Mouse (Mus musculus) G1E (cell line): ENCODE measurements around the gene Txnrd2. TPM values are rescaled to one million over a fixed set of nuclear protein-coding genes. Genes with fewer than 3 reads are reported as not detected.
A peak's percentile ranks its signal among the peaks of the same experiment; 100 is the strongest.

Experiments
- ATAC-seq: 2 replicates; pipeline ENCODE4 v1.8.0; 2016; ENCODE audit warnings: mild to moderate bottlenecking; ENCODE audit not compliant: insufficient number of reproducible peaks, poor library complexity, low FRiP score, severe bottlenecking; ENCODE audit errors: extremely low read depth
- DNase-seq: peaks from one replicate; pipeline ENCODE4 v3.0.0; 2012; ENCODE audit warnings: low spot score
- H3K27me3 ChIP-seq: 2 replicates; pipeline ENCODE4 v1.6.1; 2012; ENCODE audit warnings: mild to moderate bottlenecking, low read length, inconsistent platforms; ENCODE audit not compliant: insufficient read depth
- H3K36me3 ChIP-seq: replicated peaks from 2 replicates; pipeline ENCODE3; 2012; ENCODE audit warnings: mild to moderate bottlenecking, inconsistent platforms
- H3K4me1 ChIP-seq: 2 replicates; pipeline ENCODE4 v1.6.1; 2012; ENCODE audit warnings: low read depth, low read length, inconsistent platforms, mixed read lengths; ENCODE audit not compliant: insufficient read depth
- H3K4me3 ChIP-seq: 2 replicates; pipeline ENCODE4 v1.5.1; 2012; ENCODE audit warnings: low read depth, mild to moderate bottlenecking, inconsistent platforms, low read length, moderate library complexity, mixed read lengths
- H3K9me3 ChIP-seq: replicated peaks from 2 replicates; pipeline ENCODE4 v1.6.1; 2012; ENCODE audit warnings: inconsistent platforms
- CTCF ChIP-seq: IDR thresholded peaks from 2 replicates; pipeline ENCODE4 v1.5.1; 2012; ENCODE audit warnings: low read depth, low read length, inconsistent platforms, mixed read lengths
- GATA1 ChIP-seq: IDR thresholded peaks from 2 replicates; pipeline ENCODE4 v1.6.1; 2012; ENCODE audit warnings: borderline replicate concordance, low read length, inconsistent platforms, mixed read lengths
- GATA2 ChIP-seq: IDR thresholded peaks from 2 replicates; pipeline ENCODE4 v1.6.1; 2012; ENCODE audit warnings: low read depth, low read length, inconsistent platforms, borderline replicate concordance
- POLR2AphosphoS5 ChIP-seq: IDR thresholded peaks from 2 replicates; pipeline ENCODE4 v1.6.1; 2012; ENCODE audit warnings: low read depth, low read length, inconsistent platforms; ENCODE audit not compliant: insufficient replicate concordance
- TAL1 ChIP-seq: conservative IDR thresholded peaks from 2 replicates; pipeline ENCODE4 v1.6.1; 2012; ENCODE audit warnings: low read depth, low read length, inconsistent platforms, mixed read lengths
- polyA plus RNA-seq: library from polyadenylated mRNA; stranded (reverse); fragments of >175 nt; gene quantifications from 2 replicates; pipeline ENCODE4 v1.2.3, GENCODE M21; 2012
- total RNA-seq, 2 experiments: library from RNA; stranded (forward) in 1 of 2; stranded (reverse) in 1 of 2; fragments of 200-1000 nt in 1 of 2; fragments of >200 nt in 1 of 2; fragmentation: Nextera tagmentation in 1 of 2; gene quantifications; 2 replicates each; pipeline ENCODE4 v1.2.3; 2014 to 2017

Txnrd2 gene
- total and polyA plus RNA-seq, 3 experiments, result 18.3 to 50.3 (median 18.5) TPM

GRCm38 (mm10) chr16:18443385-18443841 is 17.2 kb downstream of the Txnrd2 start:
- H3K4me3 ChIP-seq, result no peak overlapping the region
- peaks cover 88% of the 10 kb centered on the region for H3K36me3 ChIP-seq
- no peaks in the 10 kb centered on the region for H3K9me3 ChIP-seq
- 0 out of 2 replicates have a peak, but pooled peaks cover 2% of the 10 kb centered on the region for H3K4me1 ChIP-seq
- H3K27me3 ChIP-seq, result no peaks in the 10 kb centered on the region
- no peak for TF ChIP-seq GATA1
- TF ChIP-seq TAL1, result no peak
- no peak for TF ChIP-seq GATA2
- TF ChIP-seq CTCF, result peak; percentile 100
- DNase-seq (peak; percentile 62), ATAC-seq (no peak; the same call in 1 of the 2 replicates)

- no peak for TF ChIP-seq TAL1
- TF ChIP-seq GATA2, result no peak
- TF ChIP-seq POLR2AphosphoS5, result no peak
- no peak for TF ChIP-seq GATA1
- TF ChIP-seq CTCF, result no peak
- Histone ChIP-seq H3K9me3 (no peaks in the 10 kb centered on the region), H3K4me1 (peaks cover 11% of the 10 kb centered on the region), H3K27me3 (no peaks in the 10 kb centered on the region), H3K36me3 (peaks cover 94% of the 10 kb centered on the region), H3K4me3 (no peak overlapping the region)
- ATAC-seq, result no peak
- DNase-seq, result no peak
Measured at GRCm38 (mm10) chr16:18447243-18447642, 21.1 kb downstream of the Txnrd2 start.

DNA sequence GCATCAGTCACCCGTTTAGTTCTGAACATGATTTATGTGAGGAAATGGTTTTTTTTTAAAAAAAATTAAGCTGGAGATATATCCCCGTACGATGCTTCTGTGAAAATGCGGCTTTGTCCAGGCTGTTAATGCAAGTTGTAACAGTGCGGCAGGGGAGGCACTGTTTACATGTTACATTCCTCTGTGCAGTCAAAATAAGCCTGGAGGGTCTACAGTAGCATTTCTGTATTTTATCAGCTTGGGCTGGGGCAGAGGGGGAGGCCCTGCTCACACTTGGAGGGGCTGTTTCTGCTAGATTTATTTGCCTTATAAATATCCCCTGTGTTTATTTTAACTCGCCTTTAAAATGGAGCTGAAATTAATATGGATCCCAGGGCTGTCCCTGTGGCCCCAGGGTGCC is 21.9 kb downstream of the Txnrd2 start:
- Histone ChIP-seq H3K4me1 (peaks cover 11% of the 10 kb centered on the region), H3K4me3 (no peak overlapping the region), H3K27me3 (no peaks in the 10 kb centered on the region), H3K36me3 (peaks cover 94% of the 10 kb centered on the region), H3K9me3 (no peaks in the 10 kb centered on the region)
- DNase-seq (no peak), ATAC-seq (no peak)
- no peak for TF ChIP-seq TAL1

DNA sequence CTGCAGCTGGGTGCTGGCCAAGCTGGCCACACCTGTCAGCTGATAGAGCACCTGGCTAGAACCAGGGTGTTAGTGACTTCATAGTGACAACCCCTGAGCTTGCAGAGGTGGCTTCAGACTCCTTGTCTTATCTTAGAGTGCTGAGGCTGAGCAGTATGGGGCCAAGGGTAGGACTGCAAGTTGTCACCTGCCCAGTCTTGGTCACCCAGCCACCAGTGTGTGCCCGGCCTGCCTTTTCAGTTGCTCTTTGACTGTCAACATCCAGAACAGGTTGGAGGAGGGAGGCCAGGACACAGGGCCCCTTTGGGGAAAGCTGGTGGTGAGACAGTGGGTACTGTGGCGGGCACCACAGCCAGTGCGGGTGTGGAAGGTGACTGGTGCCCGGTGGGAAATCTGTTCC is 22.8 kb downstream of the Txnrd2 start:
- no peak for TF ChIP-seq CTCF
- TF ChIP-seq TAL1, result no peak
- TF ChIP-seq GATA2, result no peak
- TF ChIP-seq POLR2AphosphoS5, result no peak
- TF ChIP-seq GATA1, result no peak
- Histone ChIP-seq H3K36me3 (peaks cover 94% of the 10 kb centered on the region), H3K9me3 (no peaks in the 10 kb centered on the region), H3K4me1 (peaks cover 9% of the 10 kb centered on the region), H3K4me3 (no peak overlapping the region), H3K27me3 (no peaks in the 10 kb centered on the region)
- DNase-seq (no peak), ATAC-seq (no peak)

DNA sequence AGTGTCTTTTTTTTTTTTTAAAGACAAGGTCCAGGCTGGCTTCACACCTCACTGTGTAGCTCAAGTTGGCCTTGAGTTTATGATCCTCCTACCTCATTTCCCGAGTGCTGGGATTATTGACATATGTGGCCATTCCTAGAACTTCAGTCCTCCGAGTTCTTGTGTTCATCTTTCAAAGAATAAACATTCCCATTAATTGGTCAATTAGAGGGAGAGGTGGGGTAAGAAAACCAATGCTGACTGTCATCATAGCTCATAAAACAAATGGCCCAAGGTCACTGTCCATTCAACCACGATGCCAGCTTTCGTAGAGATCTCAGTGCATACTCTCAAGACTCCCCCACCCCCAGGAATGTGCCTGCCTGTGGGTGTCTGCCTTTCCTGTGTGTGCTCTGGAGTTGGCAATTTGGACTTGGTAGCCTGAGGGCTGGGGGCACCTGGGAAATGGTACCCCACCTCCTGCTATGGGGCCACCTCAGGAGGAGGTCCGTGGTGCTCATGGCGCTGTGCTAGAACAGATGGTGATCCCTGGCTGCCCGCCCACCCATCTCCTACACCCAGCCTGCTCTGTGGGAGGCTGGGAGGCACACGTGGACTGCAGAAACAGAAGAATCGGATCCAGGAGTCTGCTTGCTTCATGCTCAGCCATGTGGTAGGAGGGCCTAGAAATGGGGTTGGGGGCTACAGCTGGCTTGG is 25.4 kb downstream of the Txnrd2 start:
- H3K4me3 ChIP-seq, result no peak overlapping the region
- TF ChIP-seq TAL1, result no peak
- TF ChIP-seq GATA2, result no peak
- TF ChIP-seq POLR2AphosphoS5, result no peak
- peaks cover 12% of the 10 kb centered on the region for H3K4me1 ChIP-seq
- no peaks in the 10 kb centered on the region for H3K27me3 ChIP-seq
- ATAC-seq (no peak), DNase-seq (no peak)
- no peaks in the 10 kb centered on the region for H3K9me3 ChIP-seq
- peaks cover 96% of the 10 kb centered on the region for H3K36me3 ChIP-seq

DNA sequence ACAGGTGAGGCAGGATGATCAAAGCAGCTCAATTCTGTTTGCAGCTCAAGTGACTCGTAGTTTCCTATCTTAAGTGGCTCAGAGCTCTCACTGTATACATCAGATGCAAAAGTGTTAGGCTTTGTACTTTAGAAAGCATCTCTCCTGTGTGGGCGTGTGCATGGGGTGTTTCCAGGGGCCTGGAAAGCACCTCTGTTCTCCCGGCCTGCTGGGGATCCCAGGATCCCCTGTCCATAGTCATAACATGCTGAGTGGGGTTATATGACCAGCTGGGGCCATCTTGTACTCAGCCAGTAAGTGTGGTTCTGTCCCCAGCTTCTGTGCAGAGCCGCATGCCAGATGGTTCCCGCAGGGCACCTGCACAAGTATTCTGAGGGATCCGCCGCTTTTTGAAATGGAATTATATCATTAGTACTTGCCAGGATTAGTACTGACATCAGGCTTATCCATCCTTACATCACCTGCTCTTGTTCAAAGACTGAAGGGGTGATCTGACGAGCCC is 26.2 kb downstream of the Txnrd2 start:
- H3K4me3 ChIP-seq, result no peak overlapping the region
- peaks cover 98% of the 10 kb centered on the region for H3K36me3 ChIP-seq
- ATAC-seq, result no peak
- no peaks in the 10 kb centered on the region for H3K9me3 ChIP-seq
- peaks cover 15% of the 10 kb centered on the region for H3K4me1 ChIP-seq
- TF ChIP-seq GATA1, result no peak
- no peak for DNase-seq
- no peaks in the 10 kb centered on the region for H3K27me3 ChIP-seq

DNA sequence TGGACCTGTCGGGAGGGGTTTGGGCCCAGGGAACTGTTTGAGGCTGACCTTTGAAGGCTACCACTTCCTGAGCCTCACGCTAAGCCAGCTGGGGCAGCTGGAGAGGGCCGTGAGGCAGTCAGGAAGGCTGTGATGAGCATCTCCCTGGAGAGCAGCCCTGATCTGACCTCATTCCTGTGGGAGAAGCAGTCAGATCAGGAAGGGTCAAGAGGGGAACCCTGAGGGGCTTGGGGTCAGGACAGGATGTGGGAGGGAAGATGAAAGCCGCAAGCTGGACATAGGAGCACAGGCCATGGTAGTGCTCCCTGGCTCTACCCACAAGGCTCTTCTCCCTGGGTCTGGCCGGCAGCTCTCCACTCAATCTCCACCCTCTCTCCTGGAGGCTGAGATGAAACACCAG is 27.7 kb downstream of the Txnrd2 start:
- peaks cover 29% of the 10 kb centered on the region for H3K4me1 ChIP-seq
- no peak for ATAC-seq
- H3K4me3 ChIP-seq, result no peak overlapping the region
- TF ChIP-seq TAL1 (no peak), CTCF (no peak), GATA1 (no peak), POLR2AphosphoS5 (no peak), GATA2 (no peak)
- H3K9me3 ChIP-seq, result no peaks in the 10 kb centered on the region
- H3K27me3 ChIP-seq, result no peaks in the 10 kb centered on the region
- peaks cover 98% of the 10 kb centered on the region for H3K36me3 ChIP-seq
- no peak for DNase-seq
